Mouse (Mus musculus) ovary, adult 2 months (tissue): ENCODE data around the gene Olfr550. TPM values are rescaled to one million over a fixed set of nuclear protein-coding genes. Genes with fewer than 3 reads are reported as not detected.

Experiments used
- polyA plus RNA-seq: library from polyadenylated mRNA; depleted of rRNA; stranded (reverse); fragments of >200 nt; gene quantifications from 2 replicates; pipeline ENCODE4 v1.2.3, GENCODE M21; 2012; rRNA removed

Gene Olfr550
- 0.18 and 0.25 TPM in 2 replicates for polyA plus RNA-seq

GRCm38 (mm10) chr7:102571142-102571541 lies at the start of gene Olfr550:
Gene Olfr550, plus strand, starts transcription at chr7:102571442.

GRCm38 (mm10) chr7:102534449-102534848 lies 36.8 kb upstream of the Olfr550 start, which contains the start of gene Olfr547:
Gene Olfr547, plus strand, starts transcription at chr7:102534749.

GRCm38 (mm10) chr7:102540596-102540995 lies 30.6 kb upstream of the Olfr550 start, which contains the start of gene Olfr548-ps1:
Gene Olfr548-ps1, plus strand, starts transcription at chr7:102540896.

GRCm38 (mm10) chr7:102549570-102549969 lies 21.7 kb upstream of the Olfr550 start, which contains the start of gene Olfr549:
Gene Olfr549, plus strand, starts transcription at chr7:102549870.

GRCm38 (mm10) chr7:102564999-102565997 lies 5.9 kb upstream of the Olfr550 start, which contains the start of gene Trim21:
Gene Trim21, minus strand, starts transcription at chr7:102565486.

GRCm38 (mm10) chr7:102591786-102592185 lies 20.5 kb downstream of the Olfr550 start, which contains the start of gene Olfr551:
Gene Olfr551, minus strand, starts transcription at chr7:102591886.

GRCm38 (mm10) chr7:102597378-102598031 lies 26.3 kb downstream of the Olfr550 start, which contains the start of gene Olfr552:
Gene Olfr552, plus strand, starts transcription at chr7:102597770.

GRCm38 (mm10) chr7:102618118-102618517 lies 46.9 kb downstream of the Olfr550 start, which contains the start of gene Olfr553:
Gene Olfr553, minus strand, starts transcription at chr7:102618218.

Other genes starting within 250 kb of the Olfr550 start
- 9.4 and 13.6 TPM in 2 replicates for gene Rrm1, start 129.7 kb upstream of the Olfr550 start, polyA plus RNA-seq
- gene Olfr543, start 89.8 kb upstream of the Olfr550 start, polyA plus RNA-seq = not detected in 2 replicates
- not detected in 2 replicates for gene Olfr544, start 83.1 kb upstream of the Olfr550 start, polyA plus RNA-seq
- not detected in 2 replicates for gene Olfr545, start 71.9 kb upstream of the Olfr550 start, polyA plus RNA-seq
- not detected in 2 replicates for gene Olfr547, start 36.7 kb upstream of the Olfr550 start, polyA plus RNA-seq
- gene Olfr548-ps1, start 30.5 kb upstream of the Olfr550 start, polyA plus RNA-seq = not detected in 2 replicates
- not detected in 2 replicates for gene Olfr549, start 21.6 kb upstream of the Olfr550 start, polyA plus RNA-seq
- gene Trim21, start 6.0 kb upstream of the Olfr550 start, polyA plus RNA-seq = 3.1 and 3.4 TPM in 2 replicates
- not detected in 2 replicates for gene Olfr551, start 20.4 kb downstream of the Olfr550 start, polyA plus RNA-seq
- gene Olfr552, start 26.3 kb downstream of the Olfr550 start, polyA plus RNA-seq = not detected in 2 replicates
- gene Olfr553, start 46.8 kb downstream of the Olfr550 start, polyA plus RNA-seq = not detected in 2 replicates
- not detected in 2 replicates for gene Olfr554, start 67.0 kb downstream of the Olfr550 start, polyA plus RNA-seq
- gene Olfr555, start 87.4 kb downstream of the Olfr550 start, polyA plus RNA-seq = not detected in 2 replicates
- not detected in 2 replicates for gene Olfr556, start 93.5 kb downstream of the Olfr550 start, polyA plus RNA-seq
- 14.6 and 19.4 TPM in 2 replicates for gene Trim68, start 115.9 kb downstream of the Olfr550 start, polyA plus RNA-seq
- gene Olfr557, start 124.5 kb downstream of the Olfr550 start, polyA plus RNA-seq = not detected in 2 replicates
- 3.2 and 3.3 TPM in 2 replicates for gene Olfr558, start 130.8 kb downstream of the Olfr550 start, polyA plus RNA-seq
- gene Olfr33, start 147.6 kb downstream of the Olfr550 start, polyA plus RNA-seq = not detected in 2 replicates
- not detected in 2 replicates for gene Olfr559, start 156.0 kb downstream of the Olfr550 start, polyA plus RNA-seq
- not detected in 2 replicates for gene Olfr560, start 187.9 kb downstream of the Olfr550 start, polyA plus RNA-seq
- gene Olfr78, start 188.0 kb downstream of the Olfr550 start, polyA plus RNA-seq = 2.1 and 3.6 TPM in 2 replicates
- gene Olfr561, start 199.8 kb downstream of the Olfr550 start, polyA plus RNA-seq = not detected in 2 replicates
- not detected in 2 replicates for gene Olfr564, start 232.0 kb downstream of the Olfr550 start, polyA plus RNA-seq